Mouse (Mus musculus): Measurements from ENCODE around the gene Tmcc1. TPM values are rescaled to one million over a fixed set of nuclear protein-coding genes. Genes with fewer than 3 reads are reported as not detected.
"Not testable (repeated sequence)": the region's sequence is repeated elsewhere in the genome, so short reads cannot be mapped to it uniquely, and the experiment has no call there.

Gene Tmcc1
- polyA plus RNA-seq, 1 experiment from 2014 or later = 21.0 TPM

GRCm38 (mm10) chr6:116173511-116174099 lies 19.7 kb downstream of the Tmcc1 start:
- not testable (repeated sequence) for DNase-seq (ENCODE audit: low spot score)

GRCm38 (mm10) chr6:116166383-116166782 lies 26.9 kb downstream of the Tmcc1 start:
- Histone ChIP-seq H3K9ac (ENCODE audit: low read length) (no peak overlapping the region), H3K4me1 (replicated peaks; ENCODE audit: control insufficient read depth, insufficient read depth, low read length) (no peaks in the 10 kb centered on the region), H3K36me3 (ENCODE audit: control insufficient read depth, insufficient read depth, low read length) (no peaks in the 10 kb centered on the region), H3K27ac (ENCODE audit: low read depth, low read length) (no peak overlapping the region), H3K4me3 (ENCODE audit: low read depth, low read length) (no peak overlapping the region), H3K4me2 (ENCODE audit: low read depth, low read length, severe bottlenecking) (no peak overlapping the region), H3K9me3 (ENCODE audit: control insufficient read depth, low read length) (no peaks in the 10 kb centered on the region), H3K27me3 (ENCODE audit: control insufficient read depth, insufficient read depth, low read length) (no peaks in the 10 kb centered on the region)
- DNase-seq (ENCODE audit: low spot score) (no peak), ATAC-seq (replicated peaks; ENCODE audit: low FRiP score) (no peak)
- 96% methylated on average over 1 of the region's 1 CpGs for WGBS

More at GRCm38 (mm10) chr6:116173511-116174099, 19.7 kb downstream of the Tmcc1 start:
- H3K27ac ChIP-seq (ENCODE audit: low read depth, low read length); H3K9ac ChIP-seq (ENCODE audit: low read length); H3K27me3 ChIP-seq (ENCODE audit: control insufficient read depth, insufficient read depth, low read length); H3K36me3 ChIP-seq (ENCODE audit: control insufficient read depth, insufficient read depth, low read length); H3K4me2 ChIP-seq (ENCODE audit: low read depth, low read length, severe bottlenecking); H3K4me3 ChIP-seq (ENCODE audit: low read depth, low read length); H3K9me3 ChIP-seq (ENCODE audit: control insufficient read depth, low read length); H3K4me1 ChIP-seq (replicated peaks; ENCODE audit: control insufficient read depth, insufficient read depth, low read length); ATAC-seq (replicated peaks; ENCODE audit: low FRiP score): not testable (repeated sequence)
- WGBS = 75% methylated on average over 37 of the region's 37 CpGs

- peak overlapping the region; percentile 37; the same call in 1 of the 2 replicates for H3K27ac ChIP-seq (ENCODE audit: low read depth, low read length)
- DNase-seq (ENCODE audit: low spot score) = no peak
Measured at GRCm38 (mm10) chr6:116154854-116155624, 38.2 kb downstream of the Tmcc1 start.

GRCm38 (mm10) chr6:116147386-116147785 lies 45.9 kb downstream of the Tmcc1 start:
- DNase-seq (ENCODE audit: low spot score) = no peak
- no peaks in the 10 kb centered on the region for H3K4me1 ChIP-seq (replicated peaks; ENCODE audit: control insufficient read depth, insufficient read depth, low read length)
- no peak overlapping the region for H3K9ac ChIP-seq (ENCODE audit: low read length)
- H3K36me3 ChIP-seq (ENCODE audit: control insufficient read depth, insufficient read depth, low read length) = no peaks in the 10 kb centered on the region
- no peak overlapping the region for H3K4me3 ChIP-seq (ENCODE audit: low read depth, low read length)
- no peaks in the 10 kb centered on the region for H3K27me3 ChIP-seq (ENCODE audit: control insufficient read depth, insufficient read depth, low read length)
- no peak overlapping the region for H3K4me2 ChIP-seq (ENCODE audit: low read depth, low read length, severe bottlenecking)
- ATAC-seq (replicated peaks; ENCODE audit: low FRiP score) = no peak
- no peaks in the 10 kb centered on the region for H3K9me3 ChIP-seq (ENCODE audit: control insufficient read depth, low read length)
- no peak overlapping the region for H3K27ac ChIP-seq (ENCODE audit: low read depth, low read length)
- WGBS = 92% methylated on average over 1 of the region's 1 CpGs

More at GRCm38 (mm10) chr6:116154854-116155624, 38.2 kb downstream of the Tmcc1 start:
- Histone ChIP-seq H3K4me2 (ENCODE audit: low read depth, low read length, severe bottlenecking) (no peak overlapping the region), H3K4me1 (replicated peaks; ENCODE audit: control insufficient read depth, insufficient read depth, low read length) (peaks cover 2% of the 10 kb centered on the region; the same call in 1 of the 2 replicates), H3K9me3 (ENCODE audit: control insufficient read depth, low read length) (no peaks in the 10 kb centered on the region), H3K36me3 (ENCODE audit: control insufficient read depth, insufficient read depth, low read length) (no peaks in the 10 kb centered on the region), H3K27me3 (ENCODE audit: control insufficient read depth, insufficient read depth, low read length) (no peaks in the 10 kb centered on the region), H3K9ac (ENCODE audit: low read length) (no peak overlapping the region), H3K4me3 (ENCODE audit: low read depth, low read length) (no peak overlapping the region)
- ATAC-seq (replicated peaks; ENCODE audit: low FRiP score) = 0 out of 2 replicates have a peak, but pooled peaks have one; percentile 60
- WGBS = 21% methylated on average over 3 of the region's 3 CpGs

- WGBS = 73% methylated on average over 2 of the region's 2 CpGs
- no peak for ATAC-seq (replicated peaks; ENCODE audit: low FRiP score)
Measured at GRCm38 (mm10) chr6:116141696-116142095, 51.6 kb downstream of the Tmcc1 start.

GRCm38 (mm10) chr6:116140782-116141181 lies 52.5 kb downstream of the Tmcc1 start:
- Histone ChIP-seq H3K9me3 (ENCODE audit: control insufficient read depth, low read length) (no peaks in the 10 kb centered on the region), H3K27me3 (ENCODE audit: control insufficient read depth, insufficient read depth, low read length) (no peaks in the 10 kb centered on the region), H3K4me2 (ENCODE audit: low read depth, low read length, severe bottlenecking) (no peak overlapping the region), H3K9ac (ENCODE audit: low read length) (no peak overlapping the region), H3K27ac (ENCODE audit: low read depth, low read length) (no peak overlapping the region), H3K4me3 (ENCODE audit: low read depth, low read length) (no peak overlapping the region), H3K4me1 (replicated peaks; ENCODE audit: control insufficient read depth, insufficient read depth, low read length) (no peaks in the 10 kb centered on the region), H3K36me3 (ENCODE audit: control insufficient read depth, insufficient read depth, low read length) (no peaks in the 10 kb centered on the region)
- ATAC-seq (replicated peaks; ENCODE audit: low FRiP score) (no peak), DNase-seq (ENCODE audit: low spot score) (no peak)

More at GRCm38 (mm10) chr6:116141696-116142095, 51.6 kb downstream of the Tmcc1 start:
- no peak for DNase-seq (ENCODE audit: low spot score)
- Histone ChIP-seq H3K4me1 (replicated peaks; ENCODE audit: control insufficient read depth, insufficient read depth, low read length) (no peaks in the 10 kb centered on the region), H3K4me2 (ENCODE audit: low read depth, low read length, severe bottlenecking) (no peak overlapping the region), H3K4me3 (ENCODE audit: low read depth, low read length) (no peak overlapping the region), H3K36me3 (ENCODE audit: control insufficient read depth, insufficient read depth, low read length) (no peaks in the 10 kb centered on the region), H3K27me3 (ENCODE audit: control insufficient read depth, insufficient read depth, low read length) (no peaks in the 10 kb centered on the region), H3K9ac (ENCODE audit: low read length) (no peak overlapping the region), H3K27ac (ENCODE audit: low read depth, low read length) (no peak overlapping the region), H3K9me3 (ENCODE audit: control insufficient read depth, low read length) (no peaks in the 10 kb centered on the region)

- Histone ChIP-seq H3K4me3 (ENCODE audit: low read depth, low read length) (no peak overlapping the region), H3K9ac (ENCODE audit: low read length) (no peak overlapping the region), H3K27ac (ENCODE audit: low read depth, low read length) (no peak overlapping the region), H3K9me3 (ENCODE audit: control insufficient read depth, low read length) (no peaks in the 10 kb centered on the region), H3K4me2 (ENCODE audit: low read depth, low read length, severe bottlenecking) (no peak overlapping the region), H3K36me3 (ENCODE audit: control insufficient read depth, insufficient read depth, low read length) (no peaks in the 10 kb centered on the region), H3K27me3 (ENCODE audit: control insufficient read depth, insufficient read depth, low read length) (no peaks in the 10 kb centered on the region), H3K4me1 (replicated peaks; ENCODE audit: control insufficient read depth, insufficient read depth, low read length) (no peaks in the 10 kb centered on the region)
- DNase-seq (ENCODE audit: low spot score) (no peak), ATAC-seq (replicated peaks; ENCODE audit: low FRiP score) (no peak)
- WGBS = 68% methylated on average over 2 of the region's 2 CpGs
Measured at GRCm38 (mm10) chr6:116139143-116139856, 54.0 kb downstream of the Tmcc1 start.

GRCm38 (mm10) chr6:116135971-116136632 lies 57.2 kb downstream of the Tmcc1 start:
- no peak overlapping the region for H3K27ac ChIP-seq (ENCODE audit: low read depth, low read length)
- ATAC-seq (replicated peaks; ENCODE audit: low FRiP score) (no peak), DNase-seq (ENCODE audit: low spot score) (no peak)
- 67% methylated on average over 7 of the region's 7 CpGs for WGBS
- H3K4me2 ChIP-seq (ENCODE audit: low read depth, low read length, severe bottlenecking) = no peak overlapping the region
- no peaks in the 10 kb centered on the region for H3K4me1 ChIP-seq (replicated peaks; ENCODE audit: control insufficient read depth, insufficient read depth, low read length)
- no peak overlapping the region for H3K9ac ChIP-seq (ENCODE audit: low read length)
- no peaks in the 10 kb centered on the region for H3K36me3 ChIP-seq (ENCODE audit: control insufficient read depth, insufficient read depth, low read length)
- no peak overlapping the region for H3K4me3 ChIP-seq (ENCODE audit: low read depth, low read length)
- no peaks in the 10 kb centered on the region for H3K27me3 ChIP-seq (ENCODE audit: control insufficient read depth, insufficient read depth, low read length)
- no peaks in the 10 kb centered on the region for H3K9me3 ChIP-seq (ENCODE audit: control insufficient read depth, low read length)
